Mouse (Mus musculus) megakaryocyte-erythroid progenitor cell, adult 5-6 weeks (primary cell): ENCODE measurements at regions not wholly inside any gene's neighbourhood (a gene's known extent, or its start where the extent isn't known, plus 50 kb on each side); places are given as distances from the start of the nearest gene placed in this dataset.

ENCODE experiments used
- ATAC-seq: replicated peaks from 2 replicates; pipeline ENCODE4 v1.8.0; 2016; ENCODE audit warnings: mild to moderate bottlenecking, inconsistent platforms; ENCODE audit not compliant: severe bottlenecking, poor library complexity, low FRiP score, low TSS enrichment

GRCm38 (mm10) chr2:146792844-146793420 lies 62.7 kb upstream of the Kiz start:
- ATAC-seq, result no peak

GRCm38 (mm10) chr2:146802973-146803372 lies 52.7 kb upstream of the Kiz start:
- no peak for ATAC-seq
